ENCODE assay signal across 16 mouse cellular contexts in the genomic region with DNA sequence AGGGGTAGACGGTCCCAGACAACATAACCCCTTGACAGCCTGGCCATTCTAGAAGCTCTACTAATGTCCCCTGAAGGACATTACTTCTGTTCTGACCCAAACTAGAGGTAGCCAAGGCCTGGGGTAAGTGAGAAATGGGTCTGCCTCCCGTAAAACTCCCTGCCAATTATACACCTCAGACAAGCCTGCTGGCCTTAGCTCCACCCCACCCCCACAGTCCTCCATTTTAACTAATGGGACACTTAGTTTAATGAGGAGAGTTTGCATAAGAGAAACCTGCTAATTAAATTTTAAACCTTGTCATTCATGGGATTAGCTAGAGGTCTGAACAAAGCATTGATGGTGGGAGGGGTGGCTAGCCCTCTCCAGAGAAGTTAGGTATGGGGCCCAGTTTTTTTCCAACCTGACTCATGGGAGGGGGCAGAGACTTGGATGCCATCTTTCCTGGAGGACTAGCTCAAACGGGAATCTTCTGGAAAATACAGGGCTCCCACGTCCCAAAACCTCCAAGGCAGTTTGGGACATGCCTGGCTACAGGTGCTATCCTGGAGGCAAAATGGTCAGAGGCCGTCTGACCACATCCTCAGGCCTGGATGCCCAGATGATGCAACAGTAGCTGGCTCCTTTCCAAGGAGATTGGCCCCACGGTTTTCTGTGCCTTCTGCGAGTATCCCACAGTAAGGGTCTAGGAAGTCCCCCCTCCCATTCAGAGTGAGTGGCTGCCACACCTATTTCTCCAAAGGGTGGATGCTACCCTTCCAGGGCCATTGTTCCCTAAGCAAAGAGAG. TPM values are rescaled to one million over a fixed set of nuclear protein-coding genes. Genes with fewer than 3 reads are reported as not detected.
"Had no signal": no experiment of that assay in that cellular context is flagged by ENCODE, and none has a peak within 500 bp of the region (broad histone marks: within the 10 kb centered on the region; RNA-seq: fewer than 3 reads in every experiment).

No protein-coding gene starts in this region.

- H3K9ac ChIP-seq: liver, embryonic 14.5 days; midbrain, embryonic 13.5 days had no signal

- H3K27ac ChIP-seq: left cerebral cortex, adult 2 months; limb, embryonic 10.5 days; liver, embryonic 14.5 days; midbrain, embryonic 13.5 days had no signal

- H3K4me2 ChIP-seq: midbrain, embryonic 13.5 days had no signal

- DNase-seq: kidney, postnatal 25 days; lung, adult 2 months; lung, postnatal 36 days; spleen, adult 18-20 months; thymus, adult 18-20 months; thymus, postnatal 14 days had no signal

- H3K9me3 ChIP-seq: limb, embryonic 10.5 days; midbrain, embryonic 13.5 days had no signal

- ATAC-seq: lung, postnatal 0 days; midbrain, embryonic 13.5 days had no signal

- H3K4me3 ChIP-seq: left cerebral cortex, adult 2 months; limb, embryonic 10.5 days; midbrain, embryonic 13.5 days had no signal

- H3K36me3 ChIP-seq: limb, embryonic 10.5 days; midbrain, embryonic 13.5 days had no signal

RNA-seq across cellular contexts. Expression of a gene that starts 13.3 kb away (rescaled TPM):
- total RNA-seq: layer of hippocampus, postnatal 25 days; left cerebral cortex, postnatal 14 days; megakaryocyte progenitor cell, adult 5-6 weeks had no signal
- polyA plus RNA-seq: kidney, embryonic 16.5 days; limb, embryonic 10.5 days; liver, embryonic 14.5 days; lung, adult 2 months; lung, postnatal 0 days; stomach, embryonic 14.5 days had no signal
